Mouse (Mus musculus) CH12.LX (cell line): ENCODE results near the gene Cda. TPM values are rescaled to one million over a fixed set of nuclear protein-coding genes. Genes with fewer than 3 reads are reported as not detected.
A peak's percentile ranks its signal among the peaks of the same experiment; 100 is the strongest.

ENCODE experiments used
- DNase-seq: peaks from one replicate; pipeline ENCODE4 v3.0.0-alpha.2; 2013; ENCODE audit errors: extremely low read depth
- H3K27ac ChIP-seq: 2 replicates; pipeline ENCODE4 v1.5.1; 2012; ENCODE audit warnings: low read depth, mild to moderate bottlenecking, control low read depth, moderate library complexity; ENCODE audit not compliant: insufficient read depth
- H3K27me3 ChIP-seq: replicated peaks from 2 replicates; pipeline ENCODE3; 2012; ENCODE audit warnings: inconsistent platforms
- H3K36me3 ChIP-seq, 2 experiments: replicated peaks in 1 of 2; 2 replicates each; pipeline versions ENCODE3 to v1.6.1; 2012; ENCODE audit warnings: inconsistent platforms in 1 of 2, low read length in 1 of 2, mild to moderate bottlenecking in 1 of 2, mixed read lengths in 1 of 2, moderate library complexity in 1 of 2; ENCODE audit not compliant: control insufficient read depth in 1 of 2, insufficient read depth in 1 of 2
- H3K4me1 ChIP-seq, 2 experiments: 2 replicates each; pipeline ENCODE4 v1.6.1; 2012; ENCODE audit warnings: inconsistent platforms in 1 of 2, moderate library complexity in 1 of 2; ENCODE audit not compliant: insufficient read depth in 2 of 2, control insufficient read depth in 1 of 2
- H3K4me2 ChIP-seq: 2 replicates; pipeline ENCODE4 v1.6.1; 2012; ENCODE audit warnings: low read depth, mild to moderate bottlenecking, control low read depth; ENCODE audit not compliant: poor library complexity, insufficient read depth, severe bottlenecking
- H3K4me3 ChIP-seq, 3 experiments: fragments of 150-350 bp in 1 of 3; sonication (generic) in 1 of 3; replicated peaks in 1 of 3; 2 replicates each; pipeline versions ENCODE3 to v1.5.1; 2011 to 2012; ENCODE audit warnings: low read depth in 2 of 3, low read length in 2 of 3, mild to moderate bottlenecking in 2 of 3, moderate library complexity in 2 of 3, control low read depth in 1 of 3, improper control_type of control experiment in 1 of 3, inconsistent platforms in 1 of 3, mixed read lengths in 1 of 3; ENCODE audit not compliant: poor library complexity in 1 of 3
- H3K79me2 ChIP-seq: replicated peaks from 2 replicates; pipeline ENCODE4 v1.6.1; 2012; ENCODE audit warnings: mild to moderate bottlenecking, moderate library complexity; ENCODE audit not compliant: control insufficient read depth, poor library complexity, insufficient read depth, severe bottlenecking; ENCODE audit errors: extremely low read depth
- H3K9ac ChIP-seq: 2 replicates; pipeline ENCODE4 v1.6.1; 2012; ENCODE audit warnings: low read depth, mild to moderate bottlenecking, control low read depth, moderate library complexity; ENCODE audit not compliant: insufficient read depth
- H3K9me3 ChIP-seq: replicated peaks from 2 replicates; pipeline ENCODE3; 2012; ENCODE audit warnings: low read length, inconsistent platforms, mixed read lengths
- CHD2 ChIP-seq: IDR thresholded peaks from 2 replicates; pipeline ENCODE4 v1.6.1; 2011; ENCODE audit warnings: low read length, improper control_type of control experiment
- CTCF ChIP-seq, 2 experiments: IDR thresholded peaks in 1 of 2; conservative IDR thresholded peaks in 1 of 2; 2 replicates each; pipeline ENCODE4 v1.5.1; 2011 to 2012; ENCODE audit warnings: low read depth in 2 of 2, low read length in 2 of 2, improper control_type of control experiment in 1 of 2, inconsistent platforms in 1 of 2, mild to moderate bottlenecking in 1 of 2, moderate library complexity in 1 of 2
- ELF1 ChIP-seq: IDR thresholded peaks from 2 replicates; pipeline ENCODE4 v1.6.1; 2014; ENCODE audit warnings: low read depth, mild to moderate bottlenecking, inconsistent platforms, low read length, improper control_type of control experiment
- ETS1 ChIP-seq: conservative IDR thresholded peaks from 2 replicates; pipeline ENCODE4 v1.6.1; 2012; ENCODE audit warnings: low read depth, mild to moderate bottlenecking, inconsistent platforms, low read length, improper control_type of control experiment, moderate library complexity
- JUN ChIP-seq: IDR thresholded peaks from 2 replicates; pipeline ENCODE4 v1.6.1; 2011; ENCODE audit warnings: low read depth, mild to moderate bottlenecking, low read length, improper control_type of control experiment, moderate library complexity; ENCODE audit not compliant: insufficient read depth
- KAT2A ChIP-seq: IDR thresholded peaks from 2 replicates; pipeline ENCODE4 v1.6.1; 2012; ENCODE audit warnings: low read length, improper control_type of control experiment, inconsistent platforms; ENCODE audit not compliant: insufficient replicate concordance
- MAFK ChIP-seq: IDR thresholded peaks from 2 replicates; pipeline ENCODE4 v1.6.1; 2011; ENCODE audit warnings: low read length, improper control_type of control experiment; ENCODE audit not compliant: insufficient replicate concordance
- MEF2A ChIP-seq: IDR thresholded peaks from 2 replicates; pipeline ENCODE4 v1.6.1; 2014; ENCODE audit warnings: low read depth, mild to moderate bottlenecking, inconsistent platforms, low read length, improper control_type of control experiment, borderline replicate concordance
- MYC ChIP-seq: IDR thresholded peaks from 2 replicates; pipeline ENCODE4 v1.6.1; 2011; ENCODE audit warnings: low read depth, mild to moderate bottlenecking, improper control_type of control experiment, low read length
- SMC3 ChIP-seq: IDR thresholded peaks from 2 replicates; pipeline ENCODE4 v1.6.1; 2011; ENCODE audit warnings: low read depth, low read length, improper control_type of control experiment
- TBP ChIP-seq: conservative IDR thresholded peaks from 2 replicates; pipeline ENCODE4 v1.6.1; 2011; ENCODE audit warnings: low read depth, low read length, improper control_type of control experiment
- UBTF ChIP-seq: IDR thresholded peaks from 2 replicates; pipeline ENCODE4 v1.6.1; 2012; ENCODE audit warnings: low read depth, mild to moderate bottlenecking, inconsistent platforms, low read length, improper control_type of control experiment, moderate library complexity
- USF2 ChIP-seq: conservative IDR thresholded peaks from 2 replicates; pipeline ENCODE4 v1.6.1; 2011; ENCODE audit warnings: low read depth, low read length, improper control_type of control experiment
- ZKSCAN1 ChIP-seq: IDR thresholded peaks from 2 replicates; pipeline ENCODE4 v1.6.1; 2012; ENCODE audit warnings: low read depth, inconsistent platforms, low read length, improper control_type of control experiment, borderline replicate concordance
- ZNF384 ChIP-seq: IDR thresholded peaks from 2 replicates; pipeline ENCODE4 v1.6.1; 2012; ENCODE audit warnings: low read depth, low read length, improper control_type of control experiment, inconsistent platforms
- dilution Hi-C: fragments of 300-500 bp; cut with MboI; formaldehyde crosslinking; loops from 2 replicates; pipeline ENCODE4 v1.14.3; 2020; ENCODE audit warnings: low sequenced_read_pairs; ENCODE audit not compliant: extremely low pct_unique_long_range_greater_than_20kb, extremely low pct_ligation_motif_present
- in situ Hi-C: fragments of 300-500 bp; cut with MboI; formaldehyde crosslinking; loops from 3 replicates; pipeline ENCODE4 v1.14.3; 2019; ENCODE audit warnings: low sequenced_read_pairs, low pct_ligation_motif_present, low pct_unique_long_range_greater_than_20kb, mixed read lengths
- polyA plus RNA-seq: library from polyadenylated mRNA; unstranded; fragments of >175 nt; gene quantifications from 2 replicates; pipeline ENCODE4 v1.2.1, GENCODE M21; 2012; ENCODE audit warnings: low read depth; ENCODE audit not compliant: insufficient read length
- total RNA-seq, 2 experiments: library from RNA; depleted of rRNA; stranded (reverse); fragments of 300-350 nt in 1 of 2; fragments of >200 nt in 1 of 2; gene quantifications; 2 replicates each; pipeline ENCODE4 v1.2.3; 2012 to 2014

Cda gene
- total and polyA plus RNA-seq, 3 experiments, result not detected

GRCm38 (mm10) chr4:138339963-138340362 lies 27.8 kb downstream of the Cda start:
- peaks cover 81% of the 10 kb centered on the region for H3K27me3 ChIP-seq
- in situ Hi-C loops, result no loop called here
- dilution Hi-C loops, result no loop called here
- H3K27ac ChIP-seq, result no peak overlapping the region
- no peak overlapping the region for H3K4me2 ChIP-seq
- H3K9ac ChIP-seq, result no peak overlapping the region
- no peaks in the 10 kb centered on the region for H3K36me3 ChIP-seq
- no peak overlapping the region for H3K4me3 ChIP-seq
- H3K9me3 ChIP-seq, result no peaks in the 10 kb centered on the region
- no peak for TF ChIP-seq JUN
- TF ChIP-seq KAT2A, result no peak
- peak; percentile 26 for TF ChIP-seq SMC3
- peak; percentile 60 to 71 for TF ChIP-seq CTCF (conservative IDR thresholded peaks at IDR 0.05 in 1 of 2, IDR thresholded peaks at IDR 0.05 in 1 of 2; ENCODE audit: low read depth in 2 of 2, low read length in 2 of 2)
- peak; percentile 43 for DNase-seq
- H3K4me1 ChIP-seq, result peaks cover 0 to 8% of the 10 kb centered on the region in 2 experiments; a peak in 2 of 4 replicates
- H3K79me2 ChIP-seq, result no peaks in the 10 kb centered on the region

DNA sequence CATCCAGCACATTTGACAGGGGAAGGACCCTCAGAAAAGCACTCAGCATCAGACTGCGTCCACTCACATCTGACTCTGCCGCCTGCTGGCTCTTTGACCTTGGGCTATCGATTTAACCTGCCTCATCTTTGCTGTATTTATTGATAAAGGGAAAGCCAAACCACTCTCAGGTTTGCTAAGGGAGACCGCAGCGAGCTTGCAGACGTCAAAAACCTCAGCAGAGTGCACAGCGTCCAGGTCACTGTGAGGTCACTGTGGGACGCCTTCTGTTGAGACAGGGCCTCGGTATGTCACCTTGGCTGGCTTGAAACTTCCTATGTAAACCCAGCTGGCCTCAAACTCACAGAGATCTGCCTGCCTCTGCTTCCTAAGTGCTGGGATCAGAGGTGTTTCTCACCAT lies 30.5 kb downstream of the Cda start:
- Histone ChIP-seq H3K27me3 (peaks cover 84% of the 10 kb centered on the region), H3K79me2 (no peaks in the 10 kb centered on the region), H3K4me1 (peaks cover 0 to 8% of the 10 kb centered on the region in 2 experiments; a peak in 2 of 4 replicates), H3K27ac (no peak overlapping the region), H3K4me2 (no peak overlapping the region), H3K4me3 (no peak overlapping the region), H3K9me3 (peaks cover 5% of the 10 kb centered on the region), H3K36me3 (no peaks in the 10 kb centered on the region), H3K9ac (no peak overlapping the region)
- DNase-seq, result no peak
- in situ Hi-C loops, result no loop called here
- TF ChIP-seq MYC (no peak), TBP (no peak)
- dilution Hi-C loops, result no loop called here

DNA sequence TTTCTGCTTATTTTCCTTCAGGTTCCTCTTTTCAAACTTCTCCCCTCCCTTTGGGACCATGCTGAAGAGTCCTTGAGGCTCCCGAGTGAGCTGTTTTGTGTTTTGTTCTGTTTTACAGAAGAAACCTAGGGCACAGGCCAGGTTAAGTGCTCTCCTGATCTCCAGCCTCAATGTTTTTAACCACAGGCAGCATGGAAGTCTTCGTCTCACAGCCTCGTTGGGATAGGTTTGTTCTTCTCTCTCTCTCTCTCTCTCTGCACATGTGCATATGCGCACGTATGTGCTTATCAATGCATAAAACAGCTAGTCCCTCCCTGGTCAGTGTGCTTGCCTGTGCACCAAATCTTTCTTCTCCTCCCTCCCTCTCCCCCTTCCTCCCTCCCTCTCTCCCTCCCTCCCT lies 30.9 kb downstream of the Cda start:
- H3K9ac ChIP-seq, result no peak overlapping the region
- no peak for DNase-seq

More for the DNA sequence above, 30.9 kb downstream of the Cda start:
- peaks cover 84% of the 10 kb centered on the region for H3K27me3 ChIP-seq
- TF ChIP-seq MAFK (no peak), UBTF (no peak), ZNF384 (no peak), USF2 (no peak), MYC (no peak), ZKSCAN1 (no peak), MEF2A (no peak), ETS1 (no peak), CHD2 (no peak), ELF1 (no peak)
- H3K27ac ChIP-seq, result no peak overlapping the region
- H3K36me3 ChIP-seq, result no peaks in the 10 kb centered on the region
- in situ Hi-C loops (no loop called here), dilution Hi-C loops (no loop called here)
- no peak overlapping the region for H3K4me3 ChIP-seq
- peaks cover 5% of the 10 kb centered on the region for H3K9me3 ChIP-seq
- H3K4me2 ChIP-seq, result no peak overlapping the region
- peaks cover 0 to 8% of the 10 kb centered on the region in 2 experiments; a peak in 2 of 4 replicates for H3K4me1 ChIP-seq
- H3K79me2 ChIP-seq, result no peaks in the 10 kb centered on the region
